ENCODE assay signal across 9 mouse cellular contexts in the genomic region with DNA sequence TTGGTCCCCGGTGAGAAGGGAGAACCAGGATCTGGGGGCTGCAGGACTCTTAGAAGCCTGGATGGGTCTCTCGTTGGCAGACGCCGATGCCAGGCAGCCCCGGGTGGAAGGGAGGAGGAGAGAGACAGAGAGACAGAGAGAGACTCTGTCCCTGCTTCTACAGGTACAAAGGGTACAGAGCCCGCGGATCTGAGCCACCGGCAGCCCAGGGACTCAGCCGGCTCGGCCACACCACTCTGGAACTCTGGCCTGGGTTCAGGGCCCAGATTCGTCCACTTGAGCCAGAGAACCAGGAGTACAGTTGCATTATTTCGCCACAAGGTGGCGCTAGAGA.
DNase-seq lines count a peak whose midpoint lies in the region; ATAC-seq and TF ChIP-seq lines count a peak whose summit lies in the region.
"Had no signal": no experiment of that assay in that cellular context is flagged by ENCODE, and none has a peak within 500 bp of the region (broad histone marks: within the 10 kb centered on the region; RNA-seq: fewer than 3 reads in every experiment).

No protein-coding gene starts in this region.

- TF ChIP-seq CTCF in C2C12 (IDR thresholded peaks at IDR 0.05; ENCODE audit: control insufficient read depth, insufficient read depth, insufficient read length), result no peak

- no peaks in the 10 kb centered on the region for H3K27me3 ChIP-seq in heart, embryonic 13.5 days (replicated peaks)
- no peaks in the 10 kb centered on the region for H3K27me3 ChIP-seq in C2C12 (ENCODE audit: control insufficient read depth, insufficient read depth, insufficient read length)
- no peaks in the 10 kb centered on the region for H3K27me3 ChIP-seq in forebrain, embryonic 11.5 days (ENCODE audit: control insufficient read depth, insufficient read depth, low read length)
- no peaks in the 10 kb centered on the region for H3K27me3 ChIP-seq in liver, embryonic 11.5 days (replicated peaks; ENCODE audit: control insufficient read depth, insufficient read depth, low read length)
- H3K27me3 ChIP-seq: CH12.LX had no signal

- peak overlapping the region; percentile 71 for H3K9ac ChIP-seq in heart, embryonic 13.5 days
- no peak overlapping the region for H3K9ac ChIP-seq in forebrain, embryonic 11.5 days (ENCODE audit: low read length)
- no peak overlapping the region for H3K9ac ChIP-seq in liver, embryonic 11.5 days (ENCODE audit: low read depth, low read length)

- H3K36me3 ChIP-seq in heart, embryonic 13.5 days, result no peaks in the 10 kb centered on the region
- H3K36me3 ChIP-seq in C2C12 (ENCODE audit: control insufficient read depth, insufficient read depth), result no peaks in the 10 kb centered on the region
- H3K36me3 ChIP-seq in forebrain, embryonic 11.5 days (ENCODE audit: control insufficient read depth, insufficient read depth, low read length), result no peaks in the 10 kb centered on the region
- H3K36me3 ChIP-seq in liver, embryonic 11.5 days (ENCODE audit: control insufficient read depth, insufficient read depth, low read length), result no peaks in the 10 kb centered on the region

- peak overlapping the region; percentile 60 for H3K4me2 ChIP-seq in heart, embryonic 13.5 days
- H3K4me2 ChIP-seq in forebrain, embryonic 11.5 days (ENCODE audit: low read depth, low read length, severe bottlenecking), result peak overlapping the region; percentile 27; the same call in 1 of the 2 replicates
- H3K4me2 ChIP-seq in liver, embryonic 11.5 days, result peak overlapping the region; percentile 43

- no peaks in the 10 kb centered on the region for H3K79me3 ChIP-seq in C2C12 (ENCODE audit: low read depth)

- H3K27ac ChIP-seq in heart, embryonic 13.5 days (replicated peaks), result no peak overlapping the region
- H3K27ac ChIP-seq in forebrain, embryonic 11.5 days (ENCODE audit: low read depth, low read length), result no peak overlapping the region
- no peak overlapping the region for H3K27ac ChIP-seq in liver, embryonic 11.5 days (ENCODE audit: low read depth, low read length)

- no peaks in the 10 kb centered on the region for H3K4me1 ChIP-seq in heart, embryonic 13.5 days
- H3K4me1 ChIP-seq in forebrain, embryonic 11.5 days (replicated peaks; ENCODE audit: control insufficient read depth, insufficient read depth, low read length), result no peaks in the 10 kb centered on the region
- H3K4me1 ChIP-seq in liver, embryonic 11.5 days (replicated peaks; ENCODE audit: control insufficient read depth, insufficient read depth, low read length), result no peaks in the 10 kb centered on the region

- peak overlapping the region; percentile 33 for H3ac ChIP-seq in C2C12 (ENCODE audit: control insufficient read depth, insufficient read length, low read depth)

- peaks cover 18% of the 10 kb centered on the region; the same call in 1 of the 2 replicates for H3K9me3 ChIP-seq in heart, embryonic 13.5 days
- H3K9me3 ChIP-seq in forebrain, embryonic 11.5 days (ENCODE audit: control insufficient read depth, low read length), result no peaks in the 10 kb centered on the region
- 0 out of 2 replicates have a peak, but pooled peaks cover 6% of the 10 kb centered on the region for H3K9me3 ChIP-seq in liver, embryonic 11.5 days (ENCODE audit: control insufficient read depth, low read length)

- H3K79me2 ChIP-seq in C2C12 (ENCODE audit: control insufficient read depth, insufficient read depth), result no peaks in the 10 kb centered on the region

- no peak for ATAC-seq in heart, embryonic 13.5 days (ENCODE audit: extremely low read depth, insufficient number of reproducible peaks, low FRiP score, low TSS enrichment)
- ATAC-seq in forebrain, embryonic 11.5 days (replicated peaks; ENCODE audit: low FRiP score), result no peak
- ATAC-seq in liver, embryonic 11.5 days (replicated peaks; ENCODE audit: low FRiP score), result no peak
- ATAC-seq in granulocyte monocyte progenitor cell, adult 5-6 weeks (replicated peaks; ENCODE audit: poor library complexity, severe bottlenecking), result no peak

- WGBS in heart, embryonic 13.5 days, result 32% methylated on average over 13 of the region's 13 CpGs
- 51% methylated on average over 13 of the region's 13 CpGs for WGBS in forebrain, embryonic 11.5 days
- WGBS in liver, embryonic 11.5 days, result 54% methylated on average over 13 of the region's 13 CpGs

- peak overlapping the region; percentile 35 for H3K4me3 ChIP-seq in heart, embryonic 13.5 days
- H3K4me3 ChIP-seq in C2C12 (ENCODE audit: insufficient read depth, poor library complexity, severe bottlenecking), result no peak overlapping the region
- no peak overlapping the region for H3K4me3 ChIP-seq in forebrain, embryonic 11.5 days (ENCODE audit: low read depth, low read length)
- peak overlapping the region; percentile 17; the same call in 1 of the 2 replicates for H3K4me3 ChIP-seq in liver, embryonic 11.5 days (ENCODE audit: low read depth, low read length)

- DNase-seq in heart, adult 9 months (ENCODE audit: low spot score in 2 of 2), result no peak
- DNase-seq in forebrain, embryonic 11.5 days (ENCODE audit: low spot score), result no peak
- DNase-seq in liver, embryonic 11.5 days (ENCODE audit: low spot score), result no peak
- no peak for DNase-seq in embryo, embryonic 9.5 days (ENCODE audit: extremely low spot score)
- DNase-seq in kidney, adult 18-20 months, result no peak

TF ChIP-seq in C2C12, 6 proteins besides CTCF, POLR2A, EP300 and RAD21:
- TF ChIP-seq CEBPB (IDR thresholded peaks at IDR 0.05; ENCODE audit: low read depth) (no peak), MYOG (IDR thresholded peaks at IDR 0.05; ENCODE audit: control insufficient read depth, extremely low read depth, insufficient read length) (no peak), FOSL1 (IDR thresholded peaks at IDR 0.05; ENCODE audit: insufficient read depth, low read length, poor library complexity, severe bottlenecking) (no peak), USF1 (IDR thresholded peaks at IDR 0.05; ENCODE audit: low read depth) (no peak), MYOD1 (IDR thresholded peaks at IDR 0.05; ENCODE audit: control insufficient read depth, insufficient read length, low read depth) (no peak)

Comparison
In these comparisons a context has a peak if more than half of its experiments do, and no peak if none do; other contexts are left out.
1. H3K4me3 ChIP-seq: peak in heart, embryonic 13.5 days (single experiment) and liver, embryonic 11.5 days (single experiment); none in C2C12 (single experiment) and forebrain, embryonic 11.5 days (single experiment).
2. Peak in every context shown above with its lines, with median percentiles within 50 percentile points of each other: H3K4me2 ChIP-seq.